Mouse (Mus musculus) embryo, embryonic 11.5 days (tissue): ENCODE data around the gene Cpm.

Experiments
- DNase-seq: peaks from one replicate; pipeline ENCODE4 v3.0.0-alpha.2; 2012; ENCODE audit warnings: low read depth, low spot score

Cpm gene

GRCm38 (mm10) chr10:117658522-117659429 lies 29.5 kb downstream of the Cpm start:
- no peak for DNase-seq

- DNase-seq, result no peak
Observed at GRCm38 (mm10) chr10:117659430-117659813, 30.1 kb downstream of the Cpm start.

DNA sequence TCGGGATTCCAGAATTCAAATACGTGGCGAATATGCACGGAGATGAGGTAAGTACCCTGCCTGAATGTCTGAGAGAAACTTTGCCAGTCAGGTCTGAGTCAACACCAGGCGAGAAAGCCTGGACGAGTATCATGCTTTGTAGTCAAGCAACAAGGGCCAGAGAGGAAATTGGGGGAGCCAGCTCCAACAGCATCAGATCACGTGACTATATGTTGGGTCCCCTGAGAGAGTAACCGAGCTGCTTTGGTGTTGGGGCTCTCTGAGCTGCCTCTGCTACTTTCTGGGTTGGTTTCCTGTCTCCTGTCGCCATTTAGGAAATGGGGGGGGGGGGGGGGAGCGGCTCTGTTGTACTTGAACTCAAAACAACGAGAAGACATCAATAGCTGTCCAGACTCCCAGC lies 30.5 kb downstream of the Cpm start:
- no peak for DNase-seq

GRCm38 (mm10) chr10:117662316-117663055 lies 33.2 kb downstream of the Cpm start:
- no peak for DNase-seq

DNA sequence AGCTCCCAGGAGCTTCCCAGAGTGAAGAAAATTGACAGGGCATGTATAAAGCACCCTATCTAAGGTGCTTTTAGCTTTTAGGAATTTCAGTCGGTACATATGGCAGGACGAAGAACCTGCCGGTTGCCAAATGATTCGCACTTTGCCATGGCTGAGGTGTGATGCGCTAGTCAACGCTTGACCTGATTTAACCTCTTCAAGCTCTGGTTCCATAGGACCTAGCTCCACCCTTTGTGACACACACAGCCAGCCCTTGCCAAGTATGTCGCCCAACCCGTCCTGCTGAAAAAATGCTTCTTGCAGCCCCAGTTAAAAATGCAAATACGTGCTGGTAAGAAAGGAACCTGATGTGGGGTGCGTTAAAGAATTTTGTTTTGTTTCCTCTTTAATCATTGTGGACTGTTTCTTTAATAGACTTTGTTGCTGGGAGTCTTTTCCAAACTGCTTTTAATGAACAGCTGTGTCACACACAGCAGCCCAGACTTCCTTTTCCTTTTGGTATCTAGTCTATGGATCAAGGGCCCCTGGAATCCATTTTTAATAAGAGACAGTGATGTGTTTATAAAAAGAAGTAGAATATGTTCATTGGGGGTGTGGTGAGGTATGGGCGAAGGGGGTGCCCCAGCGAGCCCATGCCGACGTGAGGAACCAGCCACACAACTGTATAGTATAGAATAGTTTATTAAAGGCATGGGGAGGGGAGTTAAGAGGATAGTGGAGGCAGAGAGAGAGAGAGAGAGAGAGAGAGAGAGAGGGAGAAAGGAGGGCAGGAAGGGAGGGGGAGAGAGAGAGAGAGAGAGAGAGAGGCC lies 34.0 kb downstream of the Cpm start:
- no peak for DNase-seq

- DNase-seq, result no peak
Observed at GRCm38 (mm10) chr10:117663865-117664200, 34.5 kb downstream of the Cpm start.

GRCm38 (mm10) chr10:117664208-117664925 lies 35.1 kb downstream of the Cpm start:
- no peak for DNase-seq

DNA sequence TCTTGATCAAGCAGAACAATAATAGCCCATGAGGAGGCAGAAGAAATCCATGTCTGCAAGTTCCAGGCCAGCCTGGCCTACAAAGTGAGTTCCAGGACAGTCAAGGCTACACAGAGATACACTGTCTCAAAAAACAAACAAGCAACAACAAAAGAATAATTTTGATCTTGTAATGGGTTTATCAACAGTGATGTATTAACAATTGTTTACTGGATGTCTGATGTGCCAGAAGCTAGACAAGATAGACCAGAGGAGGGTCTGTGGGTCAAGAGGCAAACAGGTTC lies 35.6 kb downstream of the Cpm start:
- DNase-seq, result no peak

DNA sequence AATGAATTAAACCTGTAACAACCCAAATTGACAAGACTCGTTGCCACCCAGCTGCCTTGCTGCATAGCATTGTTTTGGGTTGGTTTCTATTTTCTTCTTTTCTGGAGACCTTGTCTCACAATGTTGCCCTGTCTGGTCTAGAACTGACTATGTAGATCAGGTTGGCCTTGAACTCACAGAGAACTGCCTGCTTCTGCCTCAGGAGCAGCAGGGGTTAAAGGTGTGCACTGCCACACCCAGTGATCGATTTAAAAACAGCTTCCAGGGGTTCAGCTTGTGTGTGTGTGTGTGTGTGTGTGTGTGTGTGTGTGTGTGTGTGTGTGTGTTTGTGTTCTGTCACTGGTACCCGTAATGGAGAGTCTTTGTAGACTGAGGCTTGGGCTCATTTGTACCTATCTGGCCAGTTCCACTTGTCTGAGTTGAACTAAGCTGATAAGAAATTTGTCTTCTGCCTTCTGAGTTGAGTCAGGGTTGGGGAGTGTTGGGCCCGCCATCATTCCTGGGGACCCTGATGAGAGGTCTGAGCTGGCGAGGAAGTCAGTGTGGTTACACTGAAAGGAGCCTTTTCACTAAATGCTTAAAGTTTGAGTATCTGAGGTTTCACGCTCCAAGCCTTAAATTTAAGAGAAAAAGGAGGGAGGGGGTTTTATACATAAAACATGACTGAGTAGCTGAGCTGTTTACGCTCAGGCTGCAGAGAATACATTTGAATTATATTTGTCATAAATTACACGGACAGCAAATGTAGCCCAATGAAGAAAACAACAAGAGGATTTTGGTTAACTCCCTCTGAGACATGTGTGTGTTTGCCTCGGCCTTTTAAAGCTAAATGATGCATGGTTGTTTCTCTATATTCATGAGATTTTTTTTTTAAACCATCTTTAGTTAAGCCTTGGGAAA lies 36.3 kb downstream of the Cpm start:
- DNase-seq, result no peak

DNA sequence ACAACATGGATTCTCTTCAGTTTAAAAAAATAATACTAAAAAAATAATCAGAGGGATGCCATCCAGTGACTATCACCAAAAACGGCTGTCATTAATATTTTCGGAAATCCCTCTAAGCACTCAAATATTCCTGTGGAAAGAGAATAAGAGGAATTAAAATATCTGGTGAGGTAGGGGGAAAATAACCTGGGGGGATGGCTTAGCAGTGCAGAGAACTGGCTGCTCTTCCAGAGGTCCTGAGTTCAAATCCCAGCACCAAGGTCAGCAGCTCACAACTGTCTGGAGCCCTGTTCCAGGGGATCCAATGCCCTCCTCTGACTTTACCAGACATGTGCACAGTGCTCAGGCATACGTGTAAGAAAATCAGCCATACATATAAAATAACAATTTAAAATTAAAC lies 37.1 kb downstream of the Cpm start:
- no peak for DNase-seq

GRCm38 (mm10) chr10:117666947-117667630 lies 37.8 kb downstream of the Cpm start:
- DNase-seq, result no peak

GRCm38 (mm10) chr10:117667663-117668507 lies 38.6 kb downstream of the Cpm start:
- no peak for DNase-seq

GRCm38 (mm10) chr10:117668546-117669300 lies 39.4 kb downstream of the Cpm start:
- DNase-seq, result no peak

DNA sequence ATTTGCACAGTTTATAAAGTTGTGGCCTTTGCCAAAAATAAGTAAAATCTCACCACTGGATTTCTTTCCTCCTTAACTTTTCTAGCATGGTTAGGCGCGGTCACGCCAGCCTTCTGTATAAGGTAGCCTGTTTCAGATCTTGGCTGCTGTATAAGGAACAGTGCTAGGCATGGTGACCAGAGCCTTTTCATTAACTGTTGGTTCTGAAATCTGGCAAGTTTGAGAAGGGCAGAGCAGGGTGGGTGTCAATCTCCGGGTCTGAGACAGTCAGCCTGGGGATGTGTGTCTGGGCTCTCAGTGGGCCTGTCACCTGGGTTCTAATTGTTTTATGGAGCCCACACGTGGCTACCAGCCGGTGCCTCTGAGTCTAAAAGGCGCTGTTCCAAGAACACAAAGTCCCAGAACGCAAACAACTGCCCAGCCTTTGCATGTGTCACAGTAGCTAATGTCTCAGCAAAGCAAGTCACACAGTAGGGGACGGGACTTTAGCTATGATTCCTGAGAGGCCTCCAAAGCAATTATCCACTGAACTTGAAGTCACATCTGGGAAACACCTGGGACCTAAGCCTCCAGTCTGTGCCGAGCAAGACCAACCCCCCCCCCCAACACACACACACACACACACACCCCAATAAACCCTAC lies 40.3 kb downstream of the Cpm start:
- DNase-seq, result peak; percentile 24

DNA sequence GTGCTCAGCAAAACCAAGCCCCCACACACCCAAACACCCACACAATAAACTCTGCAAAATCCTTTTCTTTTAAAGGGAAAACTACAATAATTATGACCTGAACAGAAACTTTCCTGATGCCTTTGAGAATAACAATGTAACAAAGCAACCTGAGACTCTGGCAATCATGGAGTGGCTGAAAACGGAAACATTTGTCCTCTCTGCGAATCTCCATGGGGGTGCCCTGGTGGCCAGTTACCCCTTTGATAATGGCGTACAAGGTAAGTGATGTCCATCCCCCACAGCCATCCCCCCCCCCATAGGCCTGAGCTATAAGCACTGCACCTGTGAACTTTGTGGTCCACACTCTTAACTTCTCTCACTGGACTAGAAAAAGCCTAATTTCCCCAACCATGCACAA lies 40.8 kb downstream of the Cpm start:
- DNase-seq, result no peak

- no peak for DNase-seq
Observed at GRCm38 (mm10) chr10:117670791-117671190, 41.5 kb downstream of the Cpm start.

DNA sequence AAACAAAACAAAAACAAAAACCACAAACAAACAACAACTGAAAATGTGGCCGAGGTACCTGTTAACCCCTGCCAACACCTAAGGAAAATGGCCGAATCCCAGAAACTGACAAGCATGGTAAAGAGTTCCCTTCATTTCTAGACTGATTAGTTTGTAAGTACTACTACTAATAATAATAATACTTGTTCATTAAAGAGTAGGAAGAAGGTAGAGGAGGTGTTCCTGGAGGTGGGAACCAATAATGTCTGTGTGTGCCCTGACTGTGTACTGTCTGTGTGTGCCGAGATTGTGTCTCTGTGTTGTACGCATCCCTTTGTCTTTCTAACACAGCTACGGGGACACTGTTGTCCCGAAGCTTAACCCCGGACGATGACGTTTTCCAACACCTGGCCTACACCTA lies 42.0 kb downstream of the Cpm start:
- DNase-seq, result no peak
